Mouse (Mus musculus): Measurements from ENCODE around the gene Rmdn3.

The Rmdn3 gene

GRCm38 (mm10) chr2:119167866-119168256 is 11.0 kb upstream of the Rmdn3 start:
- no peak for DNase-seq (ENCODE audit: low spot score)

DNA sequence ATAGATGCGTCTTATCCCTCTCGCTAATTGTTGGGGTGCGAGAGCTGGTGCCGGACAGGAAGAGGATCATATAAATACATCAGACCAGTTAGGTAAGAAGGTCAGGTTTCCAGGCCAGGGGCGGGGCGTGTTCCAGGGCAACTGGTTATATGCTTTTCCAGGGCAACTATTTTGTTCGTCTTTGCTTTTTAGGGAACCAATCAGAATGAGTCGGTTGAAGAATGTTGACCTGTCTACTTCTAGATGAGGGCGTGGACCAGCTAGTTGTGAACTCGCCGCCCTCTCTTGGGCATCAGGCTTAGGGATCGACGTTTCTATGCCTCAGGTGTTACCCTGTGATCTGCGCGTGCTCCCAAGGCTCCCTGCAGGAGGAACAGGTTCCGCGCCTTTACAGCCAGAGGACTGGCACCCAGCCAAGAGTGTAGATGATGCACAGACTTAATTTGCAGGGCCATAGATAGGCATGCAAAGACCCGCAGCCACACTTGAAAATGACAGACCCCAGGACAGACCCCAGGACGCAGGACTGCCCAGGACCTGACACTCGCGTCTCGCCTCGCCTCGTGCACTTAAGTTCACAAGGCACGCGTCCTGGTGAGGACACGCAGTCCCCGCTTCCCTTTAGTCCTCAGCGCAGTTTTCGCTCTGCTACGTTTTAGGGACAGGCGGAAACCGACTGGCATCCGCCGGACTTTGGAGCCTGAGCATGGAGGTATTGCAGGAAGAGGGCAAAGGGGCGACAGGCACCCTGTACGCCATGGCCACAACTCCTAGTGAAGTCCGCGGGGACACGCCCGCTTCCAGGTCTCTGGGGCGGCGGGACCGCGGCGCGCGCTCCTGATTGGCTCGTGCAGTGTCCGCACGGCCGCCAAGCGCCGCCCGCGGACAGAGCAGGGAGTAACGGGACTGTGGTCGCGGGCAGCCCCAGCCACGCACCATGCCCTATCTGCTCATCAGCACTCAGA is 10.3 kb upstream of the Rmdn3 start, which contains the start of gene Gchfr:
TSS of gene Gchfr (plus strand) at position 873 of the 965 bp plus-strand sequence.
- no peak for DNase-seq (ENCODE audit: low spot score)

DNA sequence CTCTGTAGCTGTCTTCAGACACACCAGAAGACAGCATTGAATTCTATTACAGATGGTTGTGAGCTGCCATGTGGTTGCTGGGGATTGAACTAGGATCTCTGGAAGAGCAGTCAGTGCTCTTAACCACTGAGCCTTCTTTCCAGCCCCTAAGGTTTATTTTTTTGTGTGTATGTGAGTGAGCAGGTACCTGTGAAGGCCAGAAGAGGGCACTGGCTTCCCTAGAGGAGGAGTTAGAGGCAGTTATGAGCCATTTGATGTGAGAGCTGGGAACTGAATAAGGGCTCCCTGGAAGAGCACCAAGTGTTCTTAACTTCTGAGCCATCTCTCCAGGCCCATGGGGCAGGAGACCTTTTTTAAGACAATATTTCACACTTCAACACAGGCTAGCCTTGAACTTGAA is 8.6 kb upstream of the Rmdn3 start:
- DNase-seq (ENCODE audit: low spot score), result no peak

DNA sequence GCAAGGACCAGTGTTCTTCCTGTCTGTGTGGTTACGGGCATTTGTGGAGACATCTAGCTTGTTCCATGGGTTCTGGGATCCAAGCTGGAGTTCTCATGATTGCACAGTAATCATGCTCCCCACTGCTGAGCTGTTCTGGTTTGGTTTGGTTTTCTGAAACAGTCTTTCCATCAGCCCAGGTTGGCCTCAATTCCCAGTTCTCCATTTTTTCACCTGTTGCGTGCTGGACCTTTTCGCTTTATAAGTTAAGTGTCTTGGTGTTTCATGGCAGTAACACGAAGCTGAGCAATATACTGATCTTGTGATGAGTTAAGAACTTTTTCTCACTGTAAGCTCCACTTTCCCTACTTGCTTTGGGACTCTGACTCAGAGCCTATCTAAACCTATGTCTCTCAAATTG is 7.2 kb upstream of the Rmdn3 start:
- DNase-seq (ENCODE audit: low spot score), result no peak

GRCm38 (mm10) chr2:119163135-119163534 is 6.3 kb upstream of the Rmdn3 start:
- DNase-seq (ENCODE audit: low spot score), result no peak

DNA sequence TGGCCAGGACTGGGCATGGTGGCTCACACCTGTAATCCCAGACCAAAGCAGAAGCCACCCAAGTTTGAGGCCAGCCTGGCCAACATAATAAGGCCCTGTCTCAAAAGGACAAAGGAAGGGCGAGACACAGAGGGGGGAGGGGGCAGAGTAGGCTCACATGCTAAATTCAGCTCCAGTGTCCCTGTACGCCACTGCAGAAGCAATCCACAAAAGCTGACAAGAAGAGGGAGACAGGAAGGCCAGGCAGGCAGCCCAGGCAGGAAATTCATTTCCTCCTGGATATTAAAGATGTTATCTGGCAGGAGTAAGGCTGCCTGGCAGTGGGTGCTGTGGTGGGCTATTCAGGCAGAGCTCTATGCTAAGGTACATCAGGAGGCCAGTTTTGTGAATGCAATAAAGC is 4.4 kb upstream of the Rmdn3 start:
- DNase-seq (ENCODE audit: low spot score), result no peak

GRCm38 (mm10) chr2:119157836-119158235 is 1.0 kb upstream of the Rmdn3 start:
- DNase-seq (ENCODE audit: low spot score), result no peak

DNA sequence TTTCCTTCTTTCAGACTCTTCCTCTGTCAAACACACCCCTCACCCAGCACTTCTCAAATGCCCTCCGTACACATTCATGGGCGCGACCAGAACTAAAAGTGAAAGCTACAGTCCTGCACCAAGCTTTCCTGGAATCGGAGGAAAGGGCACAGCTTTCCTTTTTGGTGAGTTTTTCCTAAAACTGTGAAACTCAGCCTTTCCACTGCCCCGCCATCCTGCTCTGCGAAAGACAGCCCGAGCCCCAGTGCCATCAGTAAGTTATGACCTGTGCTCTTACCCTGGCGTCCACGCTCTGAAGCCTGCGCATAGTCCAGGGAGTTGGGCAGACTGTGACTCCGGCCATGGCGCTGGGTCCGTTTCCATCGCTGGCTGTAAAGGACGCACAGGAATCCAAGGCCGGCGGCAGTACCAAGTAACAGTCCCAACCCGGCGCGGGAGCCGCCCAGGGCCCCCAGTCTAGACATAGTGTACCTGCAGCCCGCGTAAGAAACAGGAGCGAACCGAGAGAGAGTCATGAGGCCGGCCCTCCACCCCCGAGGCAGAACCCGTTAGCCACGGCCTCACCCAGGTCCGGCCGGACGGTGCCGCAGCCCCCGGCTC is 653 bp downstream of the Rmdn3 start:
- peak; percentile 50 for DNase-seq (ENCODE audit: low spot score)

DNA sequence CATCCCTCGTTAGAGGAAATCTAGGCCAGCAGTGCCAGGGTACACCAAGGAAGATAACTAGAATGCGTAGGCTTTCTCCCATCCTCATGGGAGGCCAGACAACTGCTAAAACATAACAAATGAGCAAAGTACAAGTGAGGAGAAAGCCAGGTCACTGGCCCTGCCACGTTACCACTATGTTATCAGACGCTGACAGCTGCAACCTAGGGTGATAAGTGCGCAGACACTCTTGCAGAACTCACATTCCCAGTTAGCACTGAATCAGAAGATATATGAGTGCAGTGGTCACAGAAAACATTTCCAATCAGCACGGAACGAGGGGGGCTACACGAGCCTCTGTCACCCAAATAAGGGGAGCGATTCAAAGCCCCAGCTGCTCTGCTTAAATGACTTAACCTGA is 1.4 kb downstream of the Rmdn3 start:
- DNase-seq (ENCODE audit: low spot score), result no peak

GRCm38 (mm10) chr2:119154683-119155082 is 2.2 kb downstream of the Rmdn3 start:
- DNase-seq (ENCODE audit: low spot score), result no peak

DNA sequence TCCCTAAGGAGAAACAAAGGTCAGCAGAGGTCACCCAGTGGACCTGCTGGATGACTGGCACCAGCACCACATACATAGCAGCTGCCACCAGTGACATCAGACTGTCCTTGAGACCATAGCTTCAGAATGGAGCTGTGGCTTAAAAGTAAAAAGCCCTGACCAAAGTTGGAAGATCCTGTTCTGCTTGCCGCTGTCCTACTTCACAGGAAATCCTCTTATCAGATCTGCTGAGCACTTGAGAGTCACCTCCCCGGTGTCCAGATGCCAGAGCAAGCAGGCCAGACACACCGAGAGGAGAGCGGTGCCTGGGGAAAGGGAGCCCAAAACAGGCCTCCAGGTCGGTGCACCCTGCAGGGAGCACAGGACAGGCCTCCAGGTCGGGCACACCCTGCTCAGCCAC is 4.6 kb downstream of the Rmdn3 start:
- no peak for DNase-seq (ENCODE audit: low spot score)

- DNase-seq (ENCODE audit: low spot score), result no peak
These were observed 9.1 kb downstream of the Rmdn3 start for GRCm38 (mm10) chr2:119147775-119148174.

DNA sequence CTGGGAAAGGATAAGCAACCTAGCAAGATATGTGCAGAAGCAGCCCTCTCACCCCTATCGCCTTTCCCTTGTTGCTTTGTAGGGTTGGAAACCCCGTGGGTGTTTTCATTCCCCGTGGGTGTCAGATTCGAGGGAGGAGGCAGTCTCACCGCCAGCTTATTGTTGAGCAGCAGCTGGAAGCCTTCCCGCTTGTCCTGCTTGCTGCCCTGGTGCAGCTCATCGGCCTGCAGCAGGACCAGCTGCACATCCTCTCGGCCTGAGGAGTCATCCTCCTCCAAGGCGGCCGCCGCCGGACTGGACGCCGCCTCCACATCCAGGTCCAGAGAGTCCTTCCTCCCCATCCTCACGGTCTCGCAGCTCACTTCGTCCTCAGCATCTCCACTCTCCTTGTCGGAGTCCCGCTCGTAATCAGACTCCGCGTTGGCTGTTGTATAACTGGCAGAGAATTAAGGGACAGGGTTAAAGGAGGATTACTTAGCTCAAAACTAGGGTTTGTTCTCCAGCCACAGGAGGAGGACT is 9.6 kb downstream of the Rmdn3 start:
- no peak for DNase-seq (ENCODE audit: low spot score)

GRCm38 (mm10) chr2:119146435-119146834 is 10.4 kb downstream of the Rmdn3 start:
- no peak for DNase-seq (ENCODE audit: low spot score)

GRCm38 (mm10) chr2:119145199-119145598 is 11.6 kb downstream of the Rmdn3 start:
- DNase-seq (ENCODE audit: low spot score), result peak; percentile 19

- no peak for DNase-seq (ENCODE audit: low spot score)
These were observed 20.4 kb downstream of the Rmdn3 start for GRCm38 (mm10) chr2:119136346-119136898.

DNA sequence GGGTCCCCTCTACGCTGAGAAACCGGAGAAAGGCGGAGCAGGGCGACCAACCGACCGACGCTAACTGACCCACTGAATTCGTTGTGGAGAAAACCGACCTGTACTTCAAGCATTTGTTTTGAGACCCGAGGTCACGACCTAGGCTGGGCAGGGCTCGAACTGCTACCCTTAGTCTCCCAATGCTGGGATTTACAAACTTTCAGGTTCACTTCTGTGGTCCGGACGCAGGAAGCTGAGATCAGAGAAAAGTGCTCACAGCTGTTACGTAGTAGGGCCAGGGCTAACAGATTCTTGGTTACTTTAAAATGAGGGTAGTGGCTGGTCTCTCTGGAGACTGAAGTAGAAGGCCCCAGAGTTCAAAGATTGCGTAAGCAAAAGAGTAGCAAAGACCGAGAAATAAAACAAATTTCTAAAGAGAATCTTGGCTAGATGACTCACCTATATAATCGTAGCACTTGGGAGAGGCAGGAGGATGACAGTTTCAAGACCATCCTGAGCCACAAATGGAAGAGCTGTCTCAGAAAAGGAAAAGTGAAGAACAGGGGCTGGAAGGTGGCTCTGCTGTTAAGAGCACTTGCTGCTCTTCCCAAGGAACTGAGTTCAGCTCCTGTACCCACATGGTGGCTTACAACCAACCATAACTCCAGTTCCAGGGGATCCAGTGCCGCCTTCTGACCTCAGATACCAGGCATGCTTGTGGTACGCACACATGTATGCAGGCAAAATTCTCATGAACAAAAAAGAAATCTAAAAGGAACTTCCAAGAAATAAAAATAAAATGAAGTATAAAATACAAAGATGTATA is 43.5 kb downstream of the Rmdn3 start:
- DNase-seq (ENCODE audit: low spot score), result no peak

- peak; percentile 91 for DNase-seq (ENCODE audit: low spot score)
These were observed 44.3 kb downstream of the Rmdn3 start, which contains the start of gene Rad51 for GRCm38 (mm10) chr2:119112438-119113112. Rad51 (plus strand) TSS chr2:119112793.

- no peak for DNase-seq (ENCODE audit: low spot score)
These were observed 45.8 kb downstream of the Rmdn3 start for GRCm38 (mm10) chr2:119111060-119111459.

DNA sequence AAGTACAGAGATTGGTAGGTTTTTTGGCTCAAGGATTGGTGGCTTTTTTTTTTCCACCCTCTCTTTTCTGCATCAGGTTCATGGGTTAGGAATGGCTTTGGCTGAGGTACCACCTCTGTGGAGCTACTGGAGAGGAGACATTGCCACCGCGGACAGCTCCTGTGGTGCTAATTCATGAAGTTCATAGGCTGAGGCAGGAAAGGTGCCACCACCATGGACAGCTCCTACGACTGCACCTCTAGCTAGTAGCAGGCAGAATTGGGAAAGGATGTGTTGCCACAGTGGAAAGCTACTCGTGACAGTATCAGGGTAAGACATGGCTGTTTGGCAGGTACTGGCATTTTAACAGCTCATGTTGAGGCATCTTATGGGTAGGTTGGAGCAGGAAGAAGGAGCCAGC is 48.3 kb downstream of the Rmdn3 start:
- peak; percentile 64 for DNase-seq (ENCODE audit: low spot score)

- DNase-seq (ENCODE audit: low spot score), result no peak
These were observed 50.3 kb downstream of the Rmdn3 start for GRCm38 (mm10) chr2:119106583-119106982.

Data from adipocyte (in vitro differentiated cells).